Mouse (Mus musculus): ENCODE results near the gene Abhd17a. TPM values are rescaled to one million over a fixed set of nuclear protein-coding genes. Genes with fewer than 3 reads are reported as not detected.

Gene Abhd17a
- polyA plus RNA-seq, 1 experiment from 2014 or later, result 79.5 TPM

GRCm38 (mm10) chr10:80545590-80545989 is 44.6 kb downstream of the Abhd17a start:
- no peak for ATAC-seq (replicated peaks; ENCODE audit: extremely low read depth, insufficient read depth, low FRiP score)
- H3K9ac ChIP-seq (ENCODE audit: low read length), result no peak overlapping the region
- no peak overlapping the region for H3K4me2 ChIP-seq (ENCODE audit: low read depth, low read length)
- H3K9me3 ChIP-seq (replicated peaks; ENCODE audit: control insufficient read depth, low read length), result no peaks in the 10 kb centered on the region
- 85% methylated on average over 8 of the region's 8 CpGs for WGBS
- H3K36me3 ChIP-seq (ENCODE audit: control insufficient read depth, insufficient read depth), result peaks cover 61% of the 10 kb centered on the region
- no peak overlapping the region for H3K4me3 ChIP-seq (ENCODE audit: low read length)
- no peak overlapping the region for H3K27ac ChIP-seq (ENCODE audit: low read length)
- H3K27me3 ChIP-seq (ENCODE audit: control insufficient read depth, insufficient read depth, low read length), result no peaks in the 10 kb centered on the region
- peaks cover 2% of the 10 kb centered on the region; the same call in 1 of the 2 replicates for H3K4me1 ChIP-seq (ENCODE audit: control insufficient read depth, insufficient read depth, low read length)

- Histone ChIP-seq H3K27me3 (ENCODE audit: control insufficient read depth, insufficient read depth, low read length) (no peaks in the 10 kb centered on the region), H3K4me1 (ENCODE audit: control insufficient read depth, insufficient read depth, low read length) (peaks cover 9% of the 10 kb centered on the region), H3K27ac (ENCODE audit: low read length) (no peak overlapping the region), H3K9me3 (replicated peaks; ENCODE audit: control insufficient read depth, low read length) (no peaks in the 10 kb centered on the region), H3K4me2 (ENCODE audit: low read depth, low read length) (no peak overlapping the region), H3K9ac (ENCODE audit: low read length) (no peak overlapping the region), H3K4me3 (ENCODE audit: low read length) (no peak overlapping the region), H3K36me3 (ENCODE audit: control insufficient read depth, insufficient read depth) (peaks cover 51% of the 10 kb centered on the region)
- WGBS, result 85% methylated on average over 14 of the region's 14 CpGs
- no peak for ATAC-seq (replicated peaks; ENCODE audit: extremely low read depth, insufficient read depth, low FRiP score)
These were observed 46.3 kb downstream of the Abhd17a start for GRCm38 (mm10) chr10:80543873-80544272.

- 20% methylated on average over 5 of the region's 5 CpGs for WGBS
- Histone ChIP-seq H3K4me2 (ENCODE audit: low read depth, low read length) (no peak overlapping the region), H3K9me3 (replicated peaks; ENCODE audit: control insufficient read depth, low read length) (no peaks in the 10 kb centered on the region), H3K4me3 (ENCODE audit: low read length) (no peak overlapping the region), H3K27ac (ENCODE audit: low read length) (no peak overlapping the region), H3K36me3 (ENCODE audit: control insufficient read depth, insufficient read depth) (peaks cover 23% of the 10 kb centered on the region), H3K9ac (ENCODE audit: low read length) (no peak overlapping the region), H3K4me1 (ENCODE audit: control insufficient read depth, insufficient read depth, low read length) (peaks cover 9% of the 10 kb centered on the region; the same call in 1 of the 2 replicates), H3K27me3 (ENCODE audit: control insufficient read depth, insufficient read depth, low read length) (peaks cover 20% of the 10 kb centered on the region)
- no peak for ATAC-seq (replicated peaks; ENCODE audit: extremely low read depth, insufficient read depth, low FRiP score)
These were observed 50.6 kb downstream of the Abhd17a start for GRCm38 (mm10) chr10:80539493-80539892.

- Histone ChIP-seq H3K27ac (ENCODE audit: low read length) (no peak within 1 kb of the TSS; the same call in 1 of the 2 replicates), H3K4me3 (ENCODE audit: low read length) (peak within 1 kb of the TSS; percentile 25), H3K36me3 (ENCODE audit: control insufficient read depth, insufficient read depth) (peaks cover 18% of the 10 kb centered on the region), H3K9me3 (replicated peaks; ENCODE audit: control insufficient read depth, low read length) (no peaks in the 10 kb centered on the region), H3K4me2 (ENCODE audit: low read depth, low read length) (peak within 1 kb of the TSS; percentile 52), H3K27me3 (ENCODE audit: control insufficient read depth, insufficient read depth, low read length) (peaks cover 20% of the 10 kb centered on the region), H3K9ac (ENCODE audit: low read length) (0 out of 2 replicates have a peak within 1 kb of the TSS, but pooled peaks have one; percentile 5), H3K4me1 (ENCODE audit: control insufficient read depth, insufficient read depth, low read length) (peaks cover 9% of the 10 kb centered on the region; the same call in 1 of the 2 replicates)
- peak; percentile 75 for ATAC-seq (replicated peaks; ENCODE audit: extremely low read depth, insufficient read depth, low FRiP score)
- 3% methylated on average over 30 of the region's 30 CpGs for WGBS
These were observed 51.3 kb downstream of the Abhd17a start, which contains the start of gene Atp8b3 for GRCm38 (mm10) chr10:80538710-80539394. Atp8b3 (minus strand) TSS chr10:80539124.

- Histone ChIP-seq H3K9ac (ENCODE audit: low read length) (no peak overlapping the region), H3K27ac (ENCODE audit: low read length) (no peak overlapping the region), H3K36me3 (ENCODE audit: control insufficient read depth, insufficient read depth) (peaks cover 15% of the 10 kb centered on the region), H3K9me3 (replicated peaks; ENCODE audit: control insufficient read depth, low read length) (no peaks in the 10 kb centered on the region), H3K4me1 (ENCODE audit: control insufficient read depth, insufficient read depth, low read length) (peaks cover 9% of the 10 kb centered on the region; the same call in 1 of the 2 replicates), H3K4me3 (ENCODE audit: low read length) (no peak overlapping the region), H3K27me3 (ENCODE audit: control insufficient read depth, insufficient read depth, low read length) (peaks cover 20% of the 10 kb centered on the region), H3K4me2 (ENCODE audit: low read depth, low read length) (no peak overlapping the region)
- 62% methylated on average over 5 of the region's 5 CpGs for WGBS
- no peak for ATAC-seq (replicated peaks; ENCODE audit: extremely low read depth, insufficient read depth, low FRiP score)
These were observed 52.0 kb downstream of the Abhd17a start for GRCm38 (mm10) chr10:80538180-80538579.

- 18% methylated on average over 13 of the region's 13 CpGs for WGBS
- H3K4me2 ChIP-seq (ENCODE audit: low read depth, low read length), result no peak overlapping the region; the same call in 1 of the 2 replicates
These were observed 54.4 kb downstream of the Abhd17a start for GRCm38 (mm10) chr10:80535711-80536110.

GRCm38 (mm10) chr10:80535071-80535470 is 55.1 kb downstream of the Abhd17a start:
- no peak for ATAC-seq (replicated peaks; ENCODE audit: extremely low read depth, insufficient read depth, low FRiP score)
- Histone ChIP-seq H3K9ac (ENCODE audit: low read length) (no peak overlapping the region), H3K4me2 (ENCODE audit: low read depth, low read length) (peak overlapping the region; percentile 41), H3K9me3 (replicated peaks; ENCODE audit: control insufficient read depth, low read length) (no peaks in the 10 kb centered on the region), H3K36me3 (ENCODE audit: control insufficient read depth, insufficient read depth) (no peaks in the 10 kb centered on the region), H3K27ac (ENCODE audit: low read length) (no peak overlapping the region), H3K4me1 (ENCODE audit: control insufficient read depth, insufficient read depth, low read length) (peaks cover 9% of the 10 kb centered on the region; the same call in 1 of the 2 replicates), H3K4me3 (ENCODE audit: low read length) (no peak overlapping the region), H3K27me3 (ENCODE audit: control insufficient read depth, insufficient read depth, low read length) (peaks cover 20% of the 10 kb centered on the region)
- 12% methylated on average over 14 of the region's 14 CpGs for WGBS

More at GRCm38 (mm10) chr10:80535711-80536110, 54.4 kb downstream of the Abhd17a start:
- Histone ChIP-seq H3K27me3 (ENCODE audit: control insufficient read depth, insufficient read depth, low read length) (peaks cover 20% of the 10 kb centered on the region), H3K9me3 (replicated peaks; ENCODE audit: control insufficient read depth, low read length) (no peaks in the 10 kb centered on the region), H3K4me3 (ENCODE audit: low read length) (no peak overlapping the region), H3K36me3 (ENCODE audit: control insufficient read depth, insufficient read depth) (no peaks in the 10 kb centered on the region), H3K27ac (ENCODE audit: low read length) (no peak overlapping the region), H3K9ac (ENCODE audit: low read length) (no peak overlapping the region), H3K4me1 (ENCODE audit: control insufficient read depth, insufficient read depth, low read length) (peaks cover 9% of the 10 kb centered on the region; the same call in 1 of the 2 replicates)
- ATAC-seq (replicated peaks; ENCODE audit: extremely low read depth, insufficient read depth, low FRiP score), result no peak

GRCm38 (mm10) chr10:80533704-80534103 is 56.4 kb downstream of the Abhd17a start:
- H3K4me1 ChIP-seq (ENCODE audit: control insufficient read depth, insufficient read depth, low read length), result peaks cover under 1% of the 10 kb centered on the region; the same call in 1 of the 2 replicates
- no peaks in the 10 kb centered on the region for H3K9me3 ChIP-seq (replicated peaks; ENCODE audit: control insufficient read depth, low read length)
- no peak overlapping the region for H3K27ac ChIP-seq (ENCODE audit: low read length)
- peaks cover 20% of the 10 kb centered on the region for H3K27me3 ChIP-seq (ENCODE audit: control insufficient read depth, insufficient read depth, low read length)
- ATAC-seq (replicated peaks; ENCODE audit: extremely low read depth, insufficient read depth, low FRiP score), result no peak
- H3K4me3 ChIP-seq (ENCODE audit: low read length), result no peak overlapping the region
- H3K4me2 ChIP-seq (ENCODE audit: low read depth, low read length), result no peak overlapping the region
- no peaks in the 10 kb centered on the region for H3K36me3 ChIP-seq (ENCODE audit: control insufficient read depth, insufficient read depth)
- WGBS, result 17% methylated on average over 7 of the region's 7 CpGs
- H3K9ac ChIP-seq (ENCODE audit: low read length), result no peak overlapping the region

Data from heart, embryonic 16.5 days (tissue).